Mouse (Mus musculus) midbrain, embryonic 12.5 days (tissue): ENCODE results near the gene Elf3. TPM values are rescaled to one million over a fixed set of nuclear protein-coding genes. Genes with fewer than 3 reads are reported as not detected.

Source experiments
- ATAC-seq: fragments of 200-750 bp; cut with Nextera tagmentation; 2 replicates; pipeline ENCODE4 v1.8.0; 2017; ENCODE audit warnings: low read depth, moderate TSS enrichment, moderate library complexity; ENCODE audit not compliant: low FRiP score
- H3K27ac ChIP-seq: fragments of 300-500 bp; sonication (generic); replicated peaks from 2 replicates; pipeline ENCODE4 v1.5.1; 2016; ENCODE audit warnings: mild to moderate bottlenecking
- H3K27me3 ChIP-seq: fragments of 300-500 bp; sonication (generic); 2 replicates; pipeline ENCODE4 v1.6.1; 2016; ENCODE audit warnings: mild to moderate bottlenecking
- H3K36me3 ChIP-seq: fragments of 300-500 bp; sonication (generic); 2 replicates; pipeline ENCODE4 v1.6.1; 2016
- H3K4me1 ChIP-seq: fragments of 300-500 bp; sonication (generic); 2 replicates; pipeline ENCODE4 v1.6.1; 2016
- H3K4me2 ChIP-seq: fragments of 300-500 bp; sonication (generic); replicated peaks from 2 replicates; pipeline ENCODE4 v1.6.1; 2016; ENCODE audit warnings: mild to moderate bottlenecking, moderate library complexity
- H3K4me3 ChIP-seq: fragments of 300-500 bp; sonication (generic); 2 replicates; pipeline ENCODE4 v1.5.1; 2016; ENCODE audit warnings: mild to moderate bottlenecking
- H3K9ac ChIP-seq: fragments of 300-500 bp; sonication (generic); replicated peaks from 2 replicates; pipeline ENCODE4 v1.6.1; 2016; ENCODE audit warnings: mild to moderate bottlenecking, moderate library complexity
- H3K9me3 ChIP-seq: fragments of 300-500 bp; sonication (generic); 2 replicates; pipeline ENCODE4 v1.6.1; 2016; ENCODE audit warnings: mild to moderate bottlenecking
- WGBS: fragments of 180-500 bp; shearing (Covaris S2); methylation state at CpG from one replicate; pipeline ENCODE4 v1.1.7; 2016; 5-methylcytosine and 5-hydroxymethylcytosine counted together
- polyA plus RNA-seq: library from polyadenylated mRNA; unstranded; fragments of >200 nt; fragmentation: Nextera tagmentation; extraction: Ambion mirVana; gene quantifications from 2 replicates; pipeline ENCODE4 v1.2.1, GENCODE M21; 2016

Elf3 gene
- polyA plus RNA-seq, 1 experiment from 2014 or later = 0.70 TPM

DNA sequence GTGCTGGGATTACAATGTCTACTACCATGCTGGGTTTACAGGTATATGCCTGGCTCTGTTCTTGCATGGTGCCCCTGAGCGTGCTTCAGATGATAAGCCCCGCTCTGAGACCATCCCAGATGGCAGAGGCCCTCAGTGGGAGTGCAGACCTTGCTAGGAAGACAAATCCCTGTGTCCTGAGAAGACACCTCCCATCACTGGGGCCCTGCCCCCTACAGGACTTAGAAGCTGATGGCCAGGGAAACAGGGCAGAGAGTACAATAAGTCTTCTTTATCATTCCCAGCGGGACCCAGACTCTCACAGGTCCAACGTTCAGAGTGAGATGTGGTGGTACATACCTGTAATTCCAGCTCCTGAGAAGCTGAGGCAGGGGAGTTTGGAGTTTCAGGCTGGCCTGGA, 53.1 kb downstream of the Elf3 start:
- 61% methylated on average over 4 of the region's 4 CpGs for WGBS
- Histone ChIP-seq H3K4me2 (no peak overlapping the region), H3K4me1 (0 out of 2 replicates have a peak, but pooled peaks cover 10% of the 10 kb centered on the region), H3K27ac (0 out of 2 replicates have a peak overlapping the region, but pooled peaks have one; percentile 20), H3K36me3 (no peaks in the 10 kb centered on the region), H3K27me3 (no peaks in the 10 kb centered on the region), H3K9ac (no peak overlapping the region), H3K4me3 (no peak overlapping the region), H3K9me3 (no peaks in the 10 kb centered on the region)
- ATAC-seq = no peak

DNA sequence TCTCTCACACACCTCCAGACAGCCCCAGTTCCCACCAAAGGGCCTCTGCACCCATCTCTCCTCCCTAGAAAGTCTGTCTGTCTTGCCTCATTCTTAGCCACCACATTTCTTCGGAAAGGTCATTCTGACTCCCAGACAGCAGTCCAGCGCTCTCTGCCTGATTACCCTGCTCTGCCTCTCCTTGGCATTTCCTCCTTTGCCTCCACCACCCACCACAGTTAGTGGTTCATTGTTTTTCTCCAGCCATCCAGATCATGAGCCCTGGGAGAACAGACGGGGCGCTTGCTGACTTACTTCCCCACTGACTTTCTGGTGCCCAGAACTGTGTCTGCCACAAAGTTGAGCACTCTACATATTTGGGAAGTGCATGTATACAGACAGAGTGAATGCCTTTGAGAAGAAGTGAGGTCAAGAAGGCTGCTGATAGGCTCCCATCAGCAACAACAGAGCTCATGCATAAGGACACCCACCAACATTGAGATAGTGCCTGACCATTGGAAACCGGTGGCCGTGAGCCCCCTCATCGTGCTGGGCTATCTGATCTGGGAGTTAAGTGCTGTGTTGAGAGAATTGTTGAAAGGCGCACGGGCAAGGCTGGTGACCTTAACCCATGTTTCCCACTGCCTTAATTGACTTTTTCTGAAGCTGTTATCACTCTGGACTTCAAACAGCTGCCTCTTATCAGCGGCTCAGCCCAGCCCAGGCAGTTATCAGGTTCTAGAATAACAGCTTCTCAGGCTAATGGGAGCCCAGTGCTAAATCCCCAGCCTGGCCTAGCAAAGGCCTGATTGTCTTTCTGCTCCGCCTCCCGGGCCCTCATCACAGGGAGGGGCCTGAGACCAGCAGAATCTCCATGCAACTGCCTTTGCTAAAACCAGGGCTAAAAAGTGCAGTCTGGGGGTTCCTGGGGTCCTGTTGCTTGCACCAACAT, 53.9 kb downstream of the Elf3 start:
- ATAC-seq = no peak
- no peaks in the 10 kb centered on the region for H3K36me3 ChIP-seq
- no peak overlapping the region for H3K4me2 ChIP-seq
- 33% methylated on average over 12 of the region's 12 CpGs for WGBS
- H3K9me3 ChIP-seq = no peaks in the 10 kb centered on the region
- no peaks in the 10 kb centered on the region for H3K27me3 ChIP-seq
- peaks cover 14% of the 10 kb centered on the region for H3K4me1 ChIP-seq
- no peak overlapping the region for H3K4me3 ChIP-seq
- H3K9ac ChIP-seq = no peak overlapping the region
- no peak overlapping the region for H3K27ac ChIP-seq

Other genes starting within 250 kb of the Elf3 start
- 0.27 and 0.66 TPM in 2 replicates for gene Lgr6, start 153.3 kb downstream of the Elf3 start, polyA plus RNA-seq
- gene Ptpn7, start 125.9 kb downstream of the Elf3 start, polyA plus RNA-seq = 0.58 and 1.1 TPM in 2 replicates
- gene Arl8a, start 111.7 kb downstream of the Elf3 start, polyA plus RNA-seq = 129 and 143 TPM in 2 replicates
- gene Gpr37l1, start 90.9 kb downstream of the Elf3 start, polyA plus RNA-seq = not detected in 2 replicates
- gene Rnpep, start 25.5 kb upstream of the Elf3 start, polyA plus RNA-seq = 93.3 and 101 TPM in 2 replicates
- 162 and 170 TPM in 2 replicates for gene Timm17a, start 55.2 kb upstream of the Elf3 start, polyA plus RNA-seq
- gene Lmod1, start 66.2 kb upstream of the Elf3 start, polyA plus RNA-seq = 0.60 and 0.85 TPM in 2 replicates
- gene Shisa4, start 116.7 kb upstream of the Elf3 start, polyA plus RNA-seq = 71.2 and 76.3 TPM in 2 replicates
- 177 and 182 TPM in 2 replicates for gene Ipo9, start 171.9 kb upstream of the Elf3 start, polyA plus RNA-seq